Mouse (Mus musculus) myocyte (in vitro differentiated cells): Measurements from ENCODE around the gene Tmem191c. TPM values are rescaled to one million over a fixed set of nuclear protein-coding genes. Genes with fewer than 3 reads are reported as not detected.

Experiments
- H3K27me3 ChIP-seq: one replicate; pipeline ENCODE4 v1.6.1; 2011; ENCODE audit not compliant: control insufficient read depth, insufficient read depth, insufficient read length
- H3K36me3 ChIP-seq: one replicate; pipeline ENCODE4 v1.6.1; 2011; ENCODE audit not compliant: control insufficient read depth, insufficient read depth
- H3K4me2 ChIP-seq: one replicate; pipeline ENCODE4 v1.6.1; 2011; ENCODE audit warnings: low read depth, control low read depth
- H3K4me3 ChIP-seq: one replicate; pipeline ENCODE4 v1.5.1; 2011; ENCODE audit warnings: mild to moderate bottlenecking, control low read depth, moderate library complexity
- H3K79me2 ChIP-seq: one replicate; pipeline ENCODE4 v1.6.1; 2011; ENCODE audit not compliant: control insufficient read depth, insufficient read depth
- H3ac ChIP-seq: one replicate; pipeline ENCODE4 v1.6.1; 2011; ENCODE audit not compliant: control insufficient read depth, insufficient read length
- CEBPB ChIP-seq: IDR thresholded peaks from 2 replicates; pipeline ENCODE4 v1.6.1; 2011; ENCODE audit warnings: mild to moderate bottlenecking, moderate library complexity; ENCODE audit not compliant: poor library complexity, insufficient read depth, severe bottlenecking
- E2F4 ChIP-seq: IDR thresholded peaks from one replicate; pipeline ENCODE4 v1.6.1; 2011; ENCODE audit warnings: mild to moderate bottlenecking, control low read depth, moderate library complexity; ENCODE audit not compliant: insufficient read depth
- MAX ChIP-seq: IDR thresholded peaks from one replicate; pipeline ENCODE4 v1.6.1; 2011; ENCODE audit warnings: low read depth, mild to moderate bottlenecking, control low read depth
- MYOD1 ChIP-seq, 3 experiments: IDR thresholded peaks; one replicate each; pipeline ENCODE4 v1.6.1; 2011; ENCODE audit warnings: control low read depth in 2 of 3, low read depth in 2 of 3, mild to moderate bottlenecking in 2 of 3, moderate library complexity in 1 of 3; ENCODE audit not compliant: insufficient read length in 2 of 3, control insufficient read depth in 1 of 3
- MYOG ChIP-seq, 3 experiments: IDR thresholded peaks; one replicate each; pipeline ENCODE4 v1.6.1; 2011; ENCODE audit warnings: control low read depth in 2 of 3, low read depth in 2 of 3, mild to moderate bottlenecking in 2 of 3; ENCODE audit not compliant: insufficient read length in 2 of 3, control insufficient read depth in 1 of 3, insufficient read depth in 1 of 3
- POLR2A ChIP-seq: IDR thresholded peaks from one replicate; pipeline ENCODE4 v1.6.1; 2011; ENCODE audit warnings: low read depth, mild to moderate bottlenecking, control low read depth, moderate library complexity; ENCODE audit not compliant: insufficient read length
- POLR2AphosphoS2 ChIP-seq: IDR thresholded peaks from one replicate; pipeline ENCODE4 v1.6.1; 2011; ENCODE audit warnings: low read depth, control low read depth; ENCODE audit not compliant: insufficient read length
- REST ChIP-seq: IDR thresholded peaks from one replicate; pipeline ENCODE4 v1.6.1; 2011; ENCODE audit warnings: mild to moderate bottlenecking, control low read depth, moderate library complexity; ENCODE audit not compliant: insufficient read depth, insufficient read length
- SRF ChIP-seq: IDR thresholded peaks from one replicate; pipeline ENCODE4 v1.6.1; 2011; ENCODE audit warnings: low read depth; ENCODE audit not compliant: control insufficient read depth, insufficient read length
- TCF12 ChIP-seq: IDR thresholded peaks from one replicate; pipeline ENCODE4 v1.6.1; 2011; ENCODE audit warnings: mild to moderate bottlenecking, control low read depth; ENCODE audit not compliant: poor library complexity, insufficient read depth, severe bottlenecking
- TCF3 ChIP-seq: IDR thresholded peaks from one replicate; pipeline ENCODE4 v1.6.1; 2011; ENCODE audit warnings: low read depth, control low read depth; ENCODE audit not compliant: insufficient read length
- USF1 ChIP-seq: IDR thresholded peaks from one replicate; pipeline ENCODE4 v1.6.1; 2011; ENCODE audit warnings: low read depth, mild to moderate bottlenecking, control low read depth, moderate library complexity
- polyA plus RNA-seq: library from polyadenylated mRNA; unstranded; fragments of >200 nt; fragmentation: generic; extraction: Trizol; gene quantifications from one replicate; pipeline ENCODE4 v1.2.1, GENCODE M21; 2012; ENCODE audit warnings: missing spikeins

Tmem191c gene
- polyA plus RNA-seq, 1 experiment = 2.7 TPM

GRCm38 (mm10) chr16:17252841-17253240 lies 23.0 kb upstream of the Tmem191c start:
- Histone ChIP-seq H3K4me2 (no peak overlapping the region), H3K27me3 (no peaks in the 10 kb centered on the region), H3K4me3 (no peak overlapping the region), H3K79me2 (peaks cover 5% of the 10 kb centered on the region), H3ac (no peak overlapping the region), H3K36me3 (no peaks in the 10 kb centered on the region)
- TF ChIP-seq MYOD1 (IDR thresholded peaks at IDR 0.05; ENCODE audit: control insufficient read depth in 1 of 3, insufficient read length in 2 of 3, low read depth in 2 of 3) (no peak), REST (no peak), TCF3 (no peak), TCF12 (no peak)

- Histone ChIP-seq H3ac (no peak overlapping the region), H3K4me2 (no peak overlapping the region), H3K4me3 (no peak overlapping the region), H3K27me3 (no peaks in the 10 kb centered on the region), H3K36me3 (no peaks in the 10 kb centered on the region), H3K79me2 (peaks cover 5% of the 10 kb centered on the region)
- TF ChIP-seq TCF12 (no peak), E2F4 (no peak), MYOG (IDR thresholded peaks at IDR 0.05; ENCODE audit: control insufficient read depth in 1 of 3, insufficient read depth in 1 of 3, insufficient read length in 2 of 3, low read depth in 2 of 3) (no peak), SRF (no peak), MAX (no peak), POLR2AphosphoS2 (no peak), USF1 (no peak), CEBPB (no peak), MYOD1 (IDR thresholded peaks at IDR 0.05; ENCODE audit: control insufficient read depth in 1 of 3, insufficient read length in 2 of 3, low read depth in 2 of 3) (no peak), TCF3 (no peak), POLR2A (no peak), REST (no peak)
Measured at GRCm38 (mm10) chr16:17254005-17254597, 21.8 kb upstream of the Tmem191c start.

GRCm38 (mm10) chr16:17255270-17255669 lies 20.6 kb upstream of the Tmem191c start:
- TF ChIP-seq USF1 (no peak), POLR2A (no peak), POLR2AphosphoS2 (no peak), REST (no peak), MYOD1 (IDR thresholded peaks at IDR 0.05; ENCODE audit: control insufficient read depth in 1 of 3, insufficient read length in 2 of 3, low read depth in 2 of 3) (peak in 2 of 3 experiments; percentile 88), CEBPB (no peak), TCF12 (peak; percentile 28), MYOG (IDR thresholded peaks at IDR 0.05; ENCODE audit: control insufficient read depth in 1 of 3, insufficient read depth in 1 of 3, insufficient read length in 2 of 3, low read depth in 2 of 3) (peak; percentile 47 to 94 (median 85)), SRF (no peak), E2F4 (no peak), MAX (no peak), TCF3 (peak; percentile 25)
- Histone ChIP-seq H3K4me2 (no peak overlapping the region), H3K4me3 (no peak overlapping the region), H3K79me2 (peaks cover 5% of the 10 kb centered on the region), H3K27me3 (no peaks in the 10 kb centered on the region), H3K36me3 (no peaks in the 10 kb centered on the region), H3ac (no peak overlapping the region)

GRCm38 (mm10) chr16:17257359-17257821 lies 18.5 kb upstream of the Tmem191c start:
- Histone ChIP-seq H3K4me3 (no peak overlapping the region), H3ac (no peak overlapping the region), H3K4me2 (no peak overlapping the region), H3K27me3 (no peaks in the 10 kb centered on the region), H3K36me3 (no peaks in the 10 kb centered on the region), H3K79me2 (no peaks in the 10 kb centered on the region)
- TF ChIP-seq POLR2AphosphoS2 (no peak), CEBPB (no peak), E2F4 (no peak), MAX (no peak), USF1 (no peak), POLR2A (no peak), MYOG (IDR thresholded peaks at IDR 0.05; ENCODE audit: control insufficient read depth in 1 of 3, insufficient read depth in 1 of 3, insufficient read length in 2 of 3, low read depth in 2 of 3) (no peak), SRF (no peak), TCF12 (no peak), TCF3 (no peak), MYOD1 (IDR thresholded peaks at IDR 0.05; ENCODE audit: control insufficient read depth in 1 of 3, insufficient read length in 2 of 3, low read depth in 2 of 3) (no peak), REST (no peak)

- no peaks in the 10 kb centered on the region for H3K36me3 ChIP-seq
- no peak overlapping the region for H3K4me3 ChIP-seq
- no peaks in the 10 kb centered on the region for H3K27me3 ChIP-seq
- TF ChIP-seq TCF3 (no peak), MYOD1 (IDR thresholded peaks at IDR 0.05; ENCODE audit: control insufficient read depth in 1 of 3, insufficient read length in 2 of 3, low read depth in 2 of 3) (no peak), SRF (no peak), POLR2A (no peak), POLR2AphosphoS2 (no peak), MAX (no peak), MYOG (IDR thresholded peaks at IDR 0.05; ENCODE audit: control insufficient read depth in 1 of 3, insufficient read depth in 1 of 3, insufficient read length in 2 of 3, low read depth in 2 of 3) (no peak)
- no peak overlapping the region for H3K4me2 ChIP-seq
- H3ac ChIP-seq = no peak overlapping the region
- H3K79me2 ChIP-seq = no peaks in the 10 kb centered on the region
Measured at GRCm38 (mm10) chr16:17258917-17259316, 17.0 kb upstream of the Tmem191c start.
